Mouse (Mus musculus): ENCODE measurements around the gene Myrfl. TPM values are rescaled to one million over a fixed set of nuclear protein-coding genes. Genes with fewer than 3 reads are reported as not detected.
A peak's percentile ranks its signal among the peaks of the same experiment; 100 is the strongest.

Myrfl gene
- total RNA-seq, 2 experiments from 2014 or later: 0.32 to 0.41 TPM

DNA sequence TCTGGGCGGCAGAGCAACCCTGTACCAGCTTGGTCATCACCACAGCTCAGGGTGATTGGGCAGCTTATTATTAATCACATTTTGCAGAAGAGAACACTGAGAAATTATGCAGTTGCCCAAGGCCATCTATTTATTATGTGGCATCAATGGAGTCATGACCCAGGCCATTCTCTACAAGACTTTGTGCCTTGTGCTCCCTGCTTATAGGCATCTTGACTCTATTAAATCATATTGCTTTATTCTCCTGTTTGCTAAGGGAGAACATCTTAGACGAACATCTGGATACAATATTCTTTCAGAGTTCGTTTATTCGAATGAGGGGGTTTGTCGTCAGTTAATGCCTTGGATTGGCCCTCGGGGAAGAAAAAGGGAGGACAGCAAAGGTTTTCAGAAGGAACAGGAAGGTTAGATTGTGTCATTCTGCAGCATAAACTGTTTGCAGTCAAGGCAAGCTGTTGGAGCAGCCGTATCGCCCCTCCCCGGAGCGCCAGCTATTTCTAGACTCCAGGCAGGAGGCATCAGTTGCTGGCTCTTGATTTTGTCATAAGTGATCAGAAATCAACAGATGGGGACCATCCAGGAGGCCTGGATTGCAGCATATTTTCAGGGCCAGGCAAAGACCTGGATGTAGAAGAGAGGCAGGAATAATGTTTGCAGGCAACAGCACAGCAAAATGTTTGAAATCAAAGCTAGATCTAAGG, 140.7 kb downstream of the Myrfl start:
- no peak for DNase-seq

DNA sequence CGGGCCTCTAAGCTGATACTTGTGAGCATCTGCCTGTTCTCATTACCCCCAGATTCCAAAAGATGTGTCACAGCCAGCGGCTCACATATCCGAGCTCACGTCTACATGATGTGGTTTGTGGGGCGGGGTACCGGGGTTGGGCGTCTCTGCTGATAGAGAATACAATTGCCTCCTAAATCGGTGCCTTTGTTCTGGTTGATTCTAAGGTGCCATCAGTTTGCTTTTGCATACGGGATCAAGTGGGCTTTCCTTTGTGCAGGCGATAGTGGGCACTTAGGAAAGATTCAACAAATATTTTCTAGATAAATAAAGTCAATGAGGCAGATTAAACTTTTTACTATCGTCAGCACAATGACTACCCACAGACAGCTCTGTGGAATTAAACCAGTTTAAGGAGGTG, 141.8 kb downstream of the Myrfl start:
- no peak for DNase-seq

GRCm38 (mm10) chr10:116750895-116751294, 145.8 kb downstream of the Myrfl start:
- peak; percentile 50 for DNase-seq

DNA sequence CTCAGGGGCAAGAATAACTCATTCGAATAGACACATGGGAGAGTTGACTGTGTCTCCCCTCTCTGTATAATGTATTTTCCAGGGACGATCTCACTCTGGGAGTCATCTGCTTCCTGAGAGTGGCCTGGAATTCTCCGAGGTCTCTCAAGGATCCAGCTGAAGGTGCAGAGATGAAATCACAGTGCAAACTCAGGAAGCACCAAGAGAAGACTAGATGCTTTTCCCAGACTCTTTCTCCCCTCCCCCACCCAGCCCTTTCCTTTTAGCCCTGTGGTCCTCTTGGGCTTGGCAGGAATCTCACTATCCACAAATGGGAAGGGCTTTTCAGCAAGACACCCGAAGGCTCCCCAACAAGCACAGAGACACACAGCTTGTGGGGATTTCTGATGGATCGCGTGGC, 146.7 kb downstream of the Myrfl start:
- peak; percentile 28 for DNase-seq

- DNase-seq: no peak
Observed at GRCm38 (mm10) chr10:116748681-116749080, 148.0 kb downstream of the Myrfl start.

GRCm38 (mm10) chr10:116746281-116747011, 150.3 kb downstream of the Myrfl start:
- no peak for DNase-seq

- no peak for DNase-seq
Observed at GRCm38 (mm10) chr10:116742696-116743095, 154.0 kb downstream of the Myrfl start.

DNA sequence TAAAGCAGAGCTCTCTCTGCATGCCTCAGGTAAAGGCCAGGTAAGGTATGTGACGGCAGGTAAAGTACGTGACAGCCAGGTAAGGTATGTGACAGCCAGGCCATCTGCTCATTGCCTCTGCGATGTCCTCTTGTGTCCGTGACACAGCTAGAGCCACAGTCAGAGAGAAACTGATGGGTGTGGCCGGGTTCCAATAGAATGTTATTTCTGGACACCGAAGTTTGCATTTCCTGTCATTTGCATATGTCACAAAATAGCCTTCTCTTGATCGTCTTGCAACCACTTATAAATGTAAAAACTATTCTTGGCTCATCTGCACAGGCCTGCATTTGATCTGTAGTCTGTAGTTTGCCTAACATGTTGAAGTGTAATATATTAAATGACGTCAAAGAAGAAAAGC, 154.5 kb downstream of the Myrfl start:
- DNase-seq: no peak

- DNase-seq: no peak
Observed at GRCm38 (mm10) chr10:116741343-116741742, 155.4 kb downstream of the Myrfl start.

DNA sequence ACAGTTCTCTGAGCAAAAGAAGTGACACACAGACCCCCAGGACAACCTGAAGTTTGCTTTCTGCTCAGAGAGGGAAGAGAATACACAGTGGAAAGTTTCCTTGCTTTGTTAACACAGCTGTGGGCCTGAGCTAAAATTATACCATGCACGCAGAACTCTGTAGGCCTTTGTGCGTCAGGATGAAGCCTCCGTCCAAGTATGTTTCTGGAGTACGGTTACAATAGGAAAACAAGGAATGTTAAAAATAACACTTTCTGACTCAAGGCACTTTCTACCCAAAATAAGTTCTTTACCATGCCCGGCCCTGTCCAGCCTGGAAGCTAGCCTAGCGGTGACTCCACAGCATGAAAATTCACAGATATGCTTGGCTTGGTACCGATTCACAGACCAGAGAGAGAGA, 156.6 kb downstream of the Myrfl start:
- peak; percentile 41 for DNase-seq

GRCm38 (mm10) chr10:116738533-116738932, 158.2 kb downstream of the Myrfl start:
- no peak for DNase-seq

- peak; percentile 74 for DNase-seq
Observed at GRCm38 (mm10) chr10:116735607-116736006, 161.1 kb downstream of the Myrfl start.

- DNase-seq: no peak
Observed at GRCm38 (mm10) chr10:116733651-116734050, 163.1 kb downstream of the Myrfl start.

GRCm38 (mm10) chr10:116730033-116730652, 166.6 kb downstream of the Myrfl start:
- no peak for DNase-seq

- DNase-seq: no peak
Observed at GRCm38 (mm10) chr10:116728860-116729259, 167.9 kb downstream of the Myrfl start.

GRCm38 (mm10) chr10:116727702-116728298, 168.9 kb downstream of the Myrfl start:
- no peak for DNase-seq

Other genes starting within 250 kb of the Myrfl start
- 10 to 100 TPM; 87.7 to 90.2 TPM for gene Rab3ip, start 53.9 kb upstream of the Myrfl start, total RNA-seq (2021)
- not detected for gene Gm10271, start 75.7 kb upstream of the Myrfl start, total RNA-seq (2021)
- 1 to 10 TPM; 1.2 to 1.7 TPM for gene Best3, start 89.4 kb upstream of the Myrfl start, total RNA-seq (2021)
- 100 to 1,000 TPM; 102 to 106 TPM for gene Lrrc10, start 148.4 kb upstream of the Myrfl start, total RNA-seq (2021)
- gene Cct2, start 166.9 kb upstream of the Myrfl start, total RNA-seq (2021): 100 to 1,000 TPM; 188 to 195 TPM

All from heart, postnatal 4 days (tissue).